Mouse (Mus musculus) bone marrow macrophage, adult 2 months (primary cell): ENCODE results near the gene Pjvk.

Experiments
- CTCF ChIP-seq: IDR thresholded peaks from 2 replicates; pipeline ENCODE4 v1.5.1; 2012; ENCODE audit warnings: low read depth, mild to moderate bottlenecking, low read length, moderate library complexity
- POLR2A ChIP-seq: IDR thresholded peaks from 2 replicates; pipeline ENCODE4 v1.6.1; 2012; ENCODE audit warnings: mild to moderate bottlenecking, low read depth, low read length, borderline replicate concordance

- TF ChIP-seq CTCF = no peak
- TF ChIP-seq POLR2A = no peak
These were observed 16.7 kb upstream of the Pjvk start for GRCm38 (mm10) chr2:76631600-76631999.
